Mouse (Mus musculus) small intestine, adult 2 months (tissue): ENCODE results near the gene Cers1. TPM values are rescaled to one million over a fixed set of nuclear protein-coding genes. Genes with fewer than 3 reads are reported as not detected.

ENCODE experiments used
- H3K27ac ChIP-seq: fragments of 200-500 bp; 2 replicates; pipeline ENCODE4 v1.5.1; 2012; ENCODE audit warnings: low read depth, low read length, control low read depth, inconsistent platforms; ENCODE audit not compliant: insufficient read depth
- H3K27me3 ChIP-seq: fragments of 200-500 bp; 2 replicates; pipeline ENCODE4 v1.6.1; 2012; ENCODE audit warnings: mild to moderate bottlenecking, moderate library complexity, low read length, inconsistent platforms; ENCODE audit not compliant: control insufficient read depth, insufficient read depth
- H3K36me3 ChIP-seq: fragments of 200-500 bp; 2 replicates; pipeline ENCODE4 v1.6.1; 2012; ENCODE audit warnings: mild to moderate bottlenecking, low read length, control low read depth, inconsistent platforms; ENCODE audit not compliant: control insufficient read depth, insufficient read depth
- H3K4me1 ChIP-seq: fragments of 200-500 bp; 2 replicates; pipeline ENCODE4 v1.6.1; 2012; ENCODE audit warnings: low read length, inconsistent platforms, mixed read lengths; ENCODE audit not compliant: control insufficient read depth, insufficient read depth, insufficient read length
- H3K4me3 ChIP-seq: fragments of 200-500 bp; 2 replicates; pipeline ENCODE4 v1.5.1; 2012; ENCODE audit warnings: low read depth, mild to moderate bottlenecking, control low read depth, inconsistent platforms, low read length, moderate library complexity
- CTCF ChIP-seq: fragments of 200-500 bp; IDR thresholded peaks from 2 replicates; pipeline ENCODE4 v1.5.1; 2012; ENCODE audit warnings: low read depth, mild to moderate bottlenecking, control low read depth, inconsistent platforms, low read length, moderate library complexity, mixed read lengths; ENCODE audit not compliant: insufficient replicate concordance, insufficient read length; ENCODE audit errors: extremely low read depth
- POLR2A ChIP-seq: fragments of 200-500 bp; IDR thresholded peaks from 2 replicates; pipeline ENCODE4 v1.6.1; 2012; ENCODE audit warnings: low read depth, mild to moderate bottlenecking, control low read depth, inconsistent platforms, low read length, moderate library complexity
- WGBS: fragments of 180-500 bp; shearing (Covaris S2); methylation state at CpG from one replicate; pipeline ENCODE4 v1.1.7; 2018; 5-methylcytosine and 5-hydroxymethylcytosine counted together
- polyA plus RNA-seq: library from polyadenylated mRNA; depleted of rRNA; stranded (reverse); fragments of >200 nt; gene quantifications from 2 replicates; pipeline ENCODE4 v1.2.3, GENCODE M21; 2012

Gene Cers1
- polyA plus RNA-seq, 1 experiment: 0.89 TPM

GRCm38 (mm10) chr8:70342007-70342406, 26.4 kb downstream of the Cers1 start:
- H3K36me3 ChIP-seq: peaks cover 65% of the 10 kb centered on the region

GRCm38 (mm10) chr8:70343076-70343475, 27.5 kb downstream of the Cers1 start:
- H3K27me3 ChIP-seq: no peaks in the 10 kb centered on the region
- no peak overlapping the region for H3K4me3 ChIP-seq
- H3K27ac ChIP-seq: no peak overlapping the region
- TF ChIP-seq CTCF: no peak
- TF ChIP-seq POLR2A: no peak
- peaks cover 9% of the 10 kb centered on the region; the same call in 1 of the 2 replicates for H3K4me1 ChIP-seq
- WGBS: 91% methylated on average over 7 of the region's 7 CpGs
- peaks cover 55% of the 10 kb centered on the region for H3K36me3 ChIP-seq

More at GRCm38 (mm10) chr8:70342007-70342406, 26.4 kb downstream of the Cers1 start:
- TF ChIP-seq CTCF: no peak
- no peak for TF ChIP-seq POLR2A
- no peaks in the 10 kb centered on the region for H3K4me1 ChIP-seq
- H3K27ac ChIP-seq: no peak overlapping the region
- 82% methylated on average over 14 of the region's 14 CpGs for WGBS
- no peak overlapping the region for H3K4me3 ChIP-seq
- no peaks in the 10 kb centered on the region for H3K27me3 ChIP-seq

GRCm38 (mm10) chr8:70343696-70344095, 28.1 kb downstream of the Cers1 start:
- Histone ChIP-seq H3K4me3 (no peak overlapping the region), H3K4me1 (peaks cover 15% of the 10 kb centered on the region), H3K36me3 (peaks cover 49% of the 10 kb centered on the region), H3K27me3 (no peaks in the 10 kb centered on the region), H3K27ac (no peak overlapping the region)
- TF ChIP-seq POLR2A (no peak), CTCF (peak; percentile 51; the same call in 1 of the 2 replicates)
- WGBS: 58% methylated on average over 6 of the region's 6 CpGs

GRCm38 (mm10) chr8:70344279-70344678, 28.7 kb downstream of the Cers1 start:
- WGBS: 53% methylated on average over 2 of the region's 2 CpGs
- Histone ChIP-seq H3K27me3 (no peaks in the 10 kb centered on the region), H3K4me3 (no peak overlapping the region), H3K27ac (no peak overlapping the region), H3K36me3 (peaks cover 49% of the 10 kb centered on the region), H3K4me1 (peaks cover 21% of the 10 kb centered on the region)
- TF ChIP-seq POLR2A (no peak), CTCF (no peak)

GRCm38 (mm10) chr8:70347443-70347842, 31.9 kb downstream of the Cers1 start:
- peak overlapping the region; percentile 69 for H3K27ac ChIP-seq
- H3K36me3 ChIP-seq: peaks cover 21% of the 10 kb centered on the region
- 34% methylated on average over 4 of the region's 4 CpGs for WGBS
- H3K4me1 ChIP-seq: peaks cover 47% of the 10 kb centered on the region
- TF ChIP-seq CTCF (no peak), POLR2A (no peak)
- H3K4me3 ChIP-seq: no peak overlapping the region
- no peaks in the 10 kb centered on the region for H3K27me3 ChIP-seq

- Histone ChIP-seq H3K4me3 (no peak overlapping the region), H3K4me1 (peaks cover 47% of the 10 kb centered on the region), H3K27ac (peak overlapping the region; percentile 73), H3K27me3 (no peaks in the 10 kb centered on the region), H3K36me3 (peaks cover 17% of the 10 kb centered on the region)
- TF ChIP-seq POLR2A (no peak), CTCF (no peak)
- WGBS: 22% methylated on average over 1 of the region's 1 CpGs
Observed at GRCm38 (mm10) chr8:70347860-70348420, 32.4 kb downstream of the Cers1 start.

GRCm38 (mm10) chr8:70351035-70351999, 35.7 kb downstream of the Cers1 start:
- H3K4me3 ChIP-seq: peak overlapping the region; percentile 89
- peaks cover 6% of the 10 kb centered on the region; the same call in 1 of the 2 replicates for H3K36me3 ChIP-seq
- H3K27ac ChIP-seq: peak overlapping the region; percentile 26; the same call in 1 of the 2 replicates
- 9% methylated on average over 15 of the region's 15 CpGs for WGBS
- TF ChIP-seq POLR2A (no peak), CTCF (no peak)
- H3K27me3 ChIP-seq: no peaks in the 10 kb centered on the region
- H3K4me1 ChIP-seq: peaks cover 52% of the 10 kb centered on the region
